Comparison of ENCODE assay signal across 17 mouse cellular contexts in the genomic region with DNA sequence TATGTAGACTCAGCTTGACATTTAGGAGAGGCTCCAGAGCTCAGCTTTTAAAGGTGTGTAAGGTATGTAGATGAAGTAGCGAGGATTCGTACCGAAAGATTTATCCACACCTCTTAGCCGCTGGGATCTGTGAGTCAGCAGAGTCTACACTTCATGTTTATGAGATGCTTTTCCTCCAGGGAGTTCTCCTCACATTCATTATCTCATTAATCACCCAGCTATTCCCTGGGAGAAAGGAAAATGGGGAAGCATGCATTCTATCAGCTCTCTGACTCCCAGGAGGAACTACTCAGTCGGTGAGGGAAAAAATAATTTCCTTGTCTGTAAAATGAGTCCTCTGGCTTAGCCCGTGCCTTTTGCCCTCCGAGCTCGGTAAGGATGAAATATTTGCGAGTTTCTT.
DNase-seq lines count a peak whose midpoint lies in the region; ATAC-seq and TF ChIP-seq lines count a peak whose summit lies in the region.
"Had no signal": no experiment of that assay in that cellular context is flagged by ENCODE, and none has a peak within 500 bp of the region (broad histone marks: within the 10 kb centered on the region; RNA-seq: fewer than 3 reads in every experiment).

No protein-coding gene starts in this region.

- H3K4me3 ChIP-seq in kidney, postnatal 0 days (replicated peaks; ENCODE audit: low read depth, low read length) = no peak overlapping the region
- H3K4me3 ChIP-seq in kidney, adult 2 months (ENCODE audit: insufficient read depth, low read depth, low read length) = no peak overlapping the region
- no peak overlapping the region for H3K4me3 ChIP-seq in hindbrain, embryonic 13.5 days
- no peak overlapping the region for H3K4me3 ChIP-seq in neural tube, embryonic 13.5 days
- no peak overlapping the region for H3K4me3 ChIP-seq in gastrocnemius, adult 2 months
- H3K4me3 ChIP-seq: embryonic facial prominence, embryonic 12.5 days; lung, embryonic 15.5 days had no signal

- no peak for TF ChIP-seq POLR2A in kidney, adult 2 months (IDR thresholded peaks at IDR 0.05; ENCODE audit: low read depth, low read length)

- 0 out of 2 replicates have a peak overlapping the region, but pooled peaks have one; percentile 19 for H3K4me2 ChIP-seq in kidney, postnatal 0 days (ENCODE audit: low read length)
- H3K4me2 ChIP-seq in hindbrain, embryonic 13.5 days = peak overlapping the region; percentile 17; the same call in 1 of the 2 replicates
- peak overlapping the region; percentile 31 for H3K4me2 ChIP-seq in neural tube, embryonic 13.5 days
- H3K4me2 ChIP-seq: embryonic facial prominence, embryonic 12.5 days; lung, embryonic 15.5 days had no signal

- no peaks in the 10 kb centered on the region for H3K27me3 ChIP-seq in kidney, postnatal 0 days (ENCODE audit: insufficient read depth, low read length)
- no peaks in the 10 kb centered on the region for H3K27me3 ChIP-seq in kidney, adult 2 months (replicated peaks; ENCODE audit: control insufficient read depth, insufficient read depth, low read length)
- H3K27me3 ChIP-seq in Patski = no peaks in the 10 kb centered on the region
- H3K27me3 ChIP-seq in hindbrain, embryonic 13.5 days = no peaks in the 10 kb centered on the region
- no peaks in the 10 kb centered on the region for H3K27me3 ChIP-seq in neural tube, embryonic 13.5 days
- H3K27me3 ChIP-seq: embryonic facial prominence, embryonic 12.5 days; lung, embryonic 15.5 days had no signal

- POLR2A ChIA-PET in Patski (lab: Charles Lee) = interaction anchor here (1.1 kb wide), 1 partner anchor 16 kb away, joined by 3 read pairs; no protein-coding TSS in a partner anchor

- DNase-seq in kidney, postnatal 0 days (ENCODE audit: low spot score) = peak; percentile 71
- DNase-seq in kidney, adult 2 months = no peak
- peak; percentile 33 for DNase-seq in Patski (ENCODE audit: low read depth, low spot score)
- no peak for DNase-seq in thymus, postnatal 36 days
- no peak for DNase-seq in gastrocnemius, adult 2 months
- DNase-seq: B cell, adult 2 months; cerebellum, adult 9-10 months; gastrocnemius, postnatal 36 days; lung, postnatal 4 days; thymus, postnatal 4 days had no signal

- no peak for TF ChIP-seq CTCF in kidney, postnatal 0 days (IDR thresholded peaks at IDR 0.05; ENCODE audit: low read depth)
- TF ChIP-seq CTCF in kidney, adult 2 months (conservative IDR thresholded peaks at IDR 0.05; ENCODE audit: insufficient read depth, insufficient read length, low read depth, low read length) = no peak
- no peak for TF ChIP-seq CTCF in Patski (IDR thresholded peaks at IDR 0.05)
- TF ChIP-seq CTCF in gastrocnemius, adult 2 months (IDR thresholded peaks at IDR 0.05) = no peak

- intact Hi-C loops in gastrocnemius, adult 2 months (cut with DNase I) = no loop called here

- H3K4me1 ChIP-seq in kidney, postnatal 0 days (replicated peaks; ENCODE audit: insufficient read depth, low read length) = no peaks in the 10 kb centered on the region
- peaks cover 6% of the 10 kb centered on the region; the same call in 1 of the 2 replicates for H3K4me1 ChIP-seq in kidney, adult 2 months (ENCODE audit: control insufficient read depth, insufficient read depth, low read length)
- peaks cover 6% of the 10 kb centered on the region; the same call in 1 of the 2 replicates for H3K4me1 ChIP-seq in hindbrain, embryonic 13.5 days (replicated peaks)
- peaks cover 13% of the 10 kb centered on the region for H3K4me1 ChIP-seq in neural tube, embryonic 13.5 days (replicated peaks)
- H3K4me1 ChIP-seq: embryonic facial prominence, embryonic 12.5 days; lung, embryonic 15.5 days had no signal

- 34% methylated on average over 9 of the region's 9 CpGs for WGBS in kidney, postnatal 0 days
- WGBS in kidney, adult 2 months = 27% methylated on average over 9 of the region's 9 CpGs
- 63% methylated on average over 9 of the region's 9 CpGs for WGBS in hindbrain, embryonic 13.5 days
- 47% methylated on average over 9 of the region's 9 CpGs for WGBS in neural tube, embryonic 13.5 days

- no peaks in the 10 kb centered on the region for H3K9me3 ChIP-seq in kidney, postnatal 0 days (replicated peaks; ENCODE audit: low read length)
- H3K9me3 ChIP-seq in hindbrain, embryonic 13.5 days = no peaks in the 10 kb centered on the region
- no peaks in the 10 kb centered on the region for H3K9me3 ChIP-seq in neural tube, embryonic 13.5 days
- H3K9me3 ChIP-seq: embryonic facial prominence, embryonic 12.5 days; lung, embryonic 15.5 days had no signal

- H3K27ac ChIP-seq in kidney, postnatal 0 days = no peak overlapping the region
- no peak overlapping the region for H3K27ac ChIP-seq in kidney, adult 2 months (ENCODE audit: insufficient read depth, low read depth, low read length)
- H3K27ac ChIP-seq in hindbrain, embryonic 13.5 days = peak overlapping the region; percentile 69
- peak overlapping the region; percentile 61 for H3K27ac ChIP-seq in neural tube, embryonic 13.5 days (replicated peaks)
- no peak overlapping the region for H3K27ac ChIP-seq in gastrocnemius, adult 2 months
- H3K27ac ChIP-seq: embryonic facial prominence, embryonic 12.5 days; liver, embryonic 14.5 days; lung, embryonic 15.5 days had no signal

- CTCF ChIA-PET in Patski (lab: Charles Lee) = interaction anchor here (1.5 to 5.4 kb wide), 5 partner anchors 9 to 180 kb away, joined by 3 to 24 read pairs (median 10); no protein-coding TSS in a partner anchor

- no peak overlapping the region for H3K9ac ChIP-seq in kidney, postnatal 0 days (ENCODE audit: low read depth, low read length)
- H3K9ac ChIP-seq in hindbrain, embryonic 13.5 days = no peak overlapping the region
- H3K9ac ChIP-seq in neural tube, embryonic 13.5 days = no peak overlapping the region
- H3K9ac ChIP-seq: embryonic facial prominence, embryonic 12.5 days; liver, embryonic 14.5 days; lung, embryonic 15.5 days had no signal

- no peaks in the 10 kb centered on the region for H3K36me3 ChIP-seq in kidney, postnatal 0 days (ENCODE audit: insufficient read depth, low read length)
- no peaks in the 10 kb centered on the region for H3K36me3 ChIP-seq in kidney, adult 2 months (ENCODE audit: control insufficient read depth, insufficient read depth, low read length)
- no peaks in the 10 kb centered on the region for H3K36me3 ChIP-seq in hindbrain, embryonic 13.5 days
- H3K36me3 ChIP-seq in neural tube, embryonic 13.5 days = no peaks in the 10 kb centered on the region
- H3K36me3 ChIP-seq: embryonic facial prominence, embryonic 12.5 days; lung, embryonic 15.5 days had no signal

- in situ Hi-C loops in Patski (cut with MboI; ENCODE audit: low pct_unique_long_range_greater_than_20kb) = no loop called here

- ATAC-seq in kidney, postnatal 0 days (replicated peaks; ENCODE audit: low FRiP score, low read depth) = peak; percentile 40; the same call in 1 of the 2 replicates
- peak; percentile 33 for ATAC-seq in Patski
- 0 out of 2 replicates have a peak, but pooled peaks have one; percentile 61 for ATAC-seq in hindbrain, embryonic 13.5 days (ENCODE audit: low FRiP score)
- ATAC-seq in neural tube, embryonic 13.5 days (ENCODE audit: low read depth) = peak; percentile 40
- ATAC-seq: forebrain, embryonic 14.5 days; intestine, postnatal 0 days had no signal

Comparison
In these comparisons a context has a peak if more than half of its experiments do, and no peak if none do; other contexts are left out.
1. DNase-seq: peak in kidney, postnatal 0 days (single experiment) and Patski (single experiment); none in kidney, adult 2 months (single experiment), thymus, postnatal 36 days (0 of 2) and gastrocnemius, adult 2 months (single experiment).
2. H3K27ac ChIP-seq: peak in hindbrain, embryonic 13.5 days (single experiment) and neural tube, embryonic 13.5 days (single experiment); none in kidney, postnatal 0 days (single experiment), kidney, adult 2 months (single experiment) and gastrocnemius, adult 2 months (single experiment).
3. Peak in every context shown above with its lines, with median percentiles within 50 percentile points of each other: ATAC-seq and H3K4me2 ChIP-seq.